Mouse (Mus musculus) C2C12 (cell line): ENCODE data around the gene 1700019A02Rik.

Source experiments
- CTCF ChIP-seq: IDR thresholded peaks from one replicate; pipeline ENCODE4 v1.5.1; 2011; ENCODE audit not compliant: control insufficient read depth, insufficient read depth, insufficient read length
- MYOD1 ChIP-seq: IDR thresholded peaks from one replicate; pipeline ENCODE4 v1.6.1; 2011; ENCODE audit warnings: low read depth; ENCODE audit not compliant: control insufficient read depth, insufficient read length
- USF1 ChIP-seq: IDR thresholded peaks from one replicate; pipeline ENCODE4 v1.6.1; 2011; ENCODE audit warnings: low read depth, mild to moderate bottlenecking, control low read depth, moderate library complexity

DNA sequence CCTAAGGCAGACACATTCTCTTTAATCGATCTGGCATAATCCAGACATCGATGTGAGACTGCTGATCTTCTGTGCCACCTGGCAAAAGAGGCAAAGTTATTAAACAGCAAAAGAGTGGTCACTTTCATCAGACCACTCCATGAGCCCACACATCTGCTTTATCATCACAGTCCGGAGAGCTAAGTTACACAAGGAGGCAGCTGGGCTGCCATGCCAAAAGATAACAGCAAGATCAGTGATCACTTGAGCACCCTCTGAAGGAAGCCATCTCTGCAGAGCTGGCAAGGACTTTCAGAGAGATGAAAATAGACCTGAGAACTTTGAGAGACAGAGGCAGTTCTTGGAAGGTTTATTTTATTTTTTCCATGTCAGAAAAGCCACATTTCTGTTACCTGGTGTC is 7.1 kb upstream of the 1700019A02Rik start:
- TF ChIP-seq USF1, result no peak
- TF ChIP-seq CTCF, result no peak
- no peak for TF ChIP-seq MYOD1
